Mouse (Mus musculus) midbrain, embryonic 12.5 days (tissue): ENCODE data around the gene Rpsa. TPM values are rescaled to one million over a fixed set of nuclear protein-coding genes. Genes with fewer than 3 reads are reported as not detected.
"Not testable (repeated sequence)": the region's sequence is repeated elsewhere in the genome, so short reads cannot be mapped to it uniquely, and the experiment has no call there.

Source experiments
- ATAC-seq: fragments of 200-750 bp; cut with Nextera tagmentation; 2 replicates; pipeline ENCODE4 v1.8.0; 2017; ENCODE audit warnings: low read depth, moderate TSS enrichment, moderate library complexity; ENCODE audit not compliant: low FRiP score
- H3K27ac ChIP-seq: fragments of 300-500 bp; sonication (generic); replicated peaks from 2 replicates; pipeline ENCODE4 v1.5.1; 2016; ENCODE audit warnings: mild to moderate bottlenecking
- H3K27me3 ChIP-seq: fragments of 300-500 bp; sonication (generic); 2 replicates; pipeline ENCODE4 v1.6.1; 2016; ENCODE audit warnings: mild to moderate bottlenecking
- H3K36me3 ChIP-seq: fragments of 300-500 bp; sonication (generic); 2 replicates; pipeline ENCODE4 v1.6.1; 2016
- H3K4me1 ChIP-seq: fragments of 300-500 bp; sonication (generic); 2 replicates; pipeline ENCODE4 v1.6.1; 2016
- H3K4me2 ChIP-seq: fragments of 300-500 bp; sonication (generic); replicated peaks from 2 replicates; pipeline ENCODE4 v1.6.1; 2016; ENCODE audit warnings: mild to moderate bottlenecking, moderate library complexity
- H3K4me3 ChIP-seq: fragments of 300-500 bp; sonication (generic); 2 replicates; pipeline ENCODE4 v1.5.1; 2016; ENCODE audit warnings: mild to moderate bottlenecking
- H3K9ac ChIP-seq: fragments of 300-500 bp; sonication (generic); replicated peaks from 2 replicates; pipeline ENCODE4 v1.6.1; 2016; ENCODE audit warnings: mild to moderate bottlenecking, moderate library complexity
- H3K9me3 ChIP-seq: fragments of 300-500 bp; sonication (generic); 2 replicates; pipeline ENCODE4 v1.6.1; 2016; ENCODE audit warnings: mild to moderate bottlenecking
- WGBS: fragments of 180-500 bp; shearing (Covaris S2); methylation state at CpG from one replicate; pipeline ENCODE4 v1.1.7; 2016; 5-methylcytosine and 5-hydroxymethylcytosine counted together
- polyA plus RNA-seq: library from polyadenylated mRNA; unstranded; fragments of >200 nt; fragmentation: Nextera tagmentation; extraction: Ambion mirVana; gene quantifications from 2 replicates; pipeline ENCODE4 v1.2.1, GENCODE M21; 2016

Rpsa gene
- polyA plus RNA-seq, 1 experiment from 2014 or later, result 1,005 TPM

DNA sequence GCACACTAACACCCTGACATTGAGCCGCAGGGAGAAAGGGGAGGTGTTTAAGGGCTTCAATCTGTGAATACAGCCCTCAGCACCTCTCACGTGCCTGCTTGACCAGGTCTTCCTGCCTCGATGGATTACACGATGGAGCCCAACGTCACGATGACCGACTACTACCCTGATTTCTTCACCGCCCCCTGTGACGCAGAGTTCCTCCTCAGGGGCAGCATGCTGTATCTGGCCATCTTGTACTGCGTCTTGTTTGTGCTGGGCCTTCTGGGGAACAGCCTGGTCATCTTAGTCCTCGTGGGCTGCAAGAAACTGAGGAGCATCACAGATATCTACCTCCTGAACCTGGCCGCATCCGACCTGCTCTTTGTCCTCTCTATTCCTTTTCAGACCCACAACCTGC is 33.8 kb upstream of the Rpsa start:
- Histone ChIP-seq H3K4me3 (no peak overlapping the region), H3K9ac (no peak overlapping the region), H3K9me3 (no peaks in the 10 kb centered on the region), H3K4me2 (no peak overlapping the region), H3K27me3 (no peaks in the 10 kb centered on the region), H3K27ac (no peak overlapping the region), H3K4me1 (no peaks in the 10 kb centered on the region), H3K36me3 (no peaks in the 10 kb centered on the region)
- no peak for ATAC-seq
- 93% methylated on average over 13 of the region's 13 CpGs for WGBS

DNA sequence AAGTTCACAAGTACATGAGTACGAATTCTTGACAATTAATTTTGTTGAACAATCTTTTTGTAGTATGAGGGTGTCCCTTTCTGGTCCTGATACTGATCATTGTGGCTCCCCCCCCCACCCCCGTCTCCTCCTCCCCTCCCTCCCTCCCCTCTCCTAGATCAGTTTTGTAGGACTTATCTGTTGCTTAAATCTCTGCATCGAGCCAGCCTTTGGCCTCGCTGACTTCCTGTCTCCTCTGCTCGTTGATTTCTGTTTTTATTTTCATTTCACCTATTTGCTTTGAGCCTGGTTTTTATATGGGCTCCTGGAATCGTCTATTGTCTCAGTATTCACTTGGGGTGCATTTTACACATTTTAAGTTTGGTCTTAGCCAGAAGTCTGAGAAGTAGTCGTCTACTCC is 31.6 kb upstream of the Rpsa start:
- ATAC-seq, result no peak

DNA sequence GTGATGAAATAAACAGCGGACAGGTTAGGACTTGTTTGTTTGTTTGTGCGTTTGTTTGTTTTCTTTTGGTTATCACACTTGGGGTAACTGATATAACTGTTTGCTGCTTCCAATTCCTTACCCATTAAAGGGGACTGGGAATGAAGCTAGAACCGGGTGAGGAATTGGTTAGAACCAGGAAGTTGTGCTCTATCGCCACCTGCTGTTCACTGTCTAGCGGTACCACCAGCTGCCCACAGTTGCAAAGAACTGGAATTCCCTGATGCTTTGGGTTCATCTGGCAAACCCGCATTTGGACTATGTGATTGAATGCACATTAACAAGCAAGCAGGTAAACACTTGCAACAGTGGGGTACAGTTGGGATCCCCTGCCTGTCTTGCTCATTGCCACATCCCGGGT is 28.8 kb upstream of the Rpsa start:
- no peak for ATAC-seq
- Histone ChIP-seq H3K36me3 (no peaks in the 10 kb centered on the region), H3K9me3 (peaks cover 12% of the 10 kb centered on the region; the same call in 1 of the 2 replicates), H3K4me3 (no peak overlapping the region), H3K9ac (no peak overlapping the region), H3K27ac (no peak overlapping the region), H3K4me2 (no peak overlapping the region), H3K4me1 (no peaks in the 10 kb centered on the region), H3K27me3 (no peaks in the 10 kb centered on the region)
- WGBS, result 17% methylated on average over 7 of the region's 7 CpGs

More for the DNA sequence above, 31.6 kb upstream of the Rpsa start:
- Histone ChIP-seq H3K4me1 (no peaks in the 10 kb centered on the region), H3K9me3 (no peaks in the 10 kb centered on the region), H3K27ac (no peak overlapping the region), H3K36me3 (no peaks in the 10 kb centered on the region), H3K9ac (no peak overlapping the region), H3K4me3 (no peak overlapping the region), H3K27me3 (no peaks in the 10 kb centered on the region), H3K4me2 (no peak overlapping the region)
- WGBS, result 83% methylated on average over 7 of the region's 7 CpGs

DNA sequence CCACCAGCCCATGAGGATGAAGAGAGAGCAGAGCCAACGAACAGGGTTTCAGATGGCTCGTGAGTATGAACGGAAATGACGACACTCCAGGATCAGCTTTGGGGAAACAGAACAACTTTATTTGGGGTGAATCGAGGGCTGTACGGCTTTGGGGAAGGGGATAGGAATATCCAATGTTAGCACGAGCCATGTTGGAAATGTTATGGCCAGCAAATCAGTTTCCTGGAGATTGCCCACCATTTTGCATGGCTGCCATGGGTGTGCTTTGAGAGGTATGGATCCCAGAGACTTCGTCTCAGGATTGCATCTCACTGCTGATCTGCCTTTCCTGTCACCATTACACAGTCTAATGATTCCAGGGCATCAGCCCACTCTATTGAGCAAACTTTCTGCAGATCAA is 28.2 kb upstream of the Rpsa start:
- no peak overlapping the region for H3K4me3 ChIP-seq
- H3K4me1 ChIP-seq, result no peaks in the 10 kb centered on the region
- H3K9ac ChIP-seq, result no peak overlapping the region
- H3K9me3 ChIP-seq, result peaks cover 12% of the 10 kb centered on the region
- 90% methylated on average over 8 of the region's 8 CpGs for WGBS
- H3K36me3 ChIP-seq, result no peaks in the 10 kb centered on the region
- no peak overlapping the region for H3K4me2 ChIP-seq
- H3K27ac ChIP-seq, result no peak overlapping the region
- H3K27me3 ChIP-seq, result no peaks in the 10 kb centered on the region
- no peak for ATAC-seq

DNA sequence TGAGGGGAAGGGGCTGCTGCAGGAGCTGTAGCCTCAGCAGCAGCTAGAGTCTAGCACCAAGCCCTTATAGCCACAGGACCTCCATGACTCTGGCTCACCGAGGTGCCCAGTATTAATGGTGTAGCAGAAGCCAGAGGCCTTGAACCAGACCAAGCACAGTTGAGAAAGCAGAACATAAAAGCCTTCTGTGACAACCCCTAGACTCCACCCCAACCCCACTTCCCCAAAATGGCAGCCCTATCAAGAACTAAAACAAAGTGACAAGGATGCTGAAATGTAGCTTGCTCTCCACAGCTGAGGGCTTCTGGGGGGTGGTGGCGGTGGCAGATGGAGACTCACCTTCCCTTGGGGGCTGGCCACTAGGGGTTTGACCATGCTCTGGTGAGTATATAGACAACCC is 26.3 kb upstream of the Rpsa start:
- Histone ChIP-seq H3K36me3 (no peaks in the 10 kb centered on the region), H3K4me2 (no peak overlapping the region), H3K27ac (no peak overlapping the region), H3K27me3 (no peaks in the 10 kb centered on the region), H3K4me3 (no peak overlapping the region), H3K9ac (no peak overlapping the region), H3K9me3 (peaks cover 12% of the 10 kb centered on the region), H3K4me1 (no peaks in the 10 kb centered on the region)
- no peak for ATAC-seq
- WGBS, result 96% methylated on average over 2 of the region's 2 CpGs

DNA sequence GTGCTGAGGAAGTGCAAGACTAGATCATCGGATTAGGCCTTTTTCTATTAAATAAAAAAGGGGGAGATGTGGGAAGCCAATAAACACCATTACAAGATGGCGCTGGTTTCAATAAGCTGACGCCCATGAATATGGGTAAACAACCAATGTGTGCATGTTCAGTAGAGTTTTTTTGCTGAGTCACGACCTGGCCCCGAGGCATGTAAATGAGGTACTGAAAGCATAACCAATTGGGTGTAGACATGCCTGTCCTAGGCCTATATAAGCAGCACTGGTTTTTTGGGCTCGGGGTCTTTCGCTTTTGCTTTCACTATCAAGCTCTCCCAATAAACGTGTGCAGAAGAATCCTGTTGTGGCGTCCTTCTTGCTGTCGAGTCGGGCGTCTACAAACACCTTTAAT is 18.5 kb upstream of the Rpsa start:
- not testable (repeated sequence) for H3K9ac ChIP-seq, H3K36me3 ChIP-seq, H3K9me3 ChIP-seq, H3K27ac ChIP-seq, H3K4me3 ChIP-seq, H3K4me1 ChIP-seq, ATAC-seq, H3K4me2 ChIP-seq, H3K27me3 ChIP-seq
- 93% methylated on average over 12 of the region's 12 CpGs for WGBS

DNA sequence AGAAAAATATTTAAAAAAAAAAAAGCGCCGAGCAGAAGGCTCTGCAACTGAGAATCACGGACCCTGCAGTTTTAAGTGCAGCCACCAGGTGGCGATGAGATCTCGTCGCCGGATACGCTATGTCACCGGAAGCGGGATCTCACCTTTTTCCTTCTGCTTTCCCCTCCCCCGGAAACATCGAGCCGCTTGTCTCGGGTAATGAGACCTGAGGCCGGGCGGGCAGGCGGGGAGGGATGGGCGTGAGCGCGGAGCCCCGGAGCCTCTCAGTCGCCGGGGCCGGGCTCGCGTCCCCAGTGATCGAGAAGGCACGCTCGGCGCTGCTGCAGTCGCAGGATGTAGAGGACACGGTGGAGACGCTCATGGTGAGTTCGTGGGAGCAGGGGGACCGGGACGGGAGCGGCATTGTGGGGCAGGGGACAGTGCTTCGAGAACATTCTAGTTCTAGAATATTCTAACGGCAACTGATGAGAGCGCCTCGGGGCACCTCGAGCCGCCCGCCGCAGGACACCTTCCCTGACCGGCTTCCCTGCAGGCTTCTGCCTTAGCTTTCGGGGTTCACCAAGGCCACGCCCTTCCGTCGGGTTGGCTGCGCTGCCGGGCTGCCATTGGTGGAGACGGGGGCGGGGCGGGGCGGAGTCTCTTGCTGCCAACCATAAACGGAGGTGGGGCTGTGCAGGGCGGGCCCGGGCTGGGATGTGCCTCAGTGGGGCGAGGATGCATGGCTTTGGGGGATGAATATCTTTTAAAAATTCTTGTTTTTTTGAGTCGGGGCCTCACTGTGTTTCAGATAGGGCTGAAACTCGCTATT is 17.1 kb upstream of the Rpsa start, which contains the start of gene Slc25a38:
Gene Slc25a38, plus strand, starts transcription at position 164 of the 808 bp plus-strand sequence.
- Histone ChIP-seq H3K4me1 (peaks cover 7% of the 10 kb centered on the region), H3K9me3 (no peaks in the 10 kb centered on the region), H3K27me3 (no peaks in the 10 kb centered on the region), H3K9ac (peak within 1 kb of the TSS; percentile 75), H3K4me3 (peak within 1 kb of the TSS; percentile 84), H3K27ac (peak within 1 kb of the TSS; percentile 92), H3K4me2 (peak within 1 kb of the TSS; percentile 58), H3K36me3 (no peaks in the 10 kb centered on the region)
- peak; percentile 97 for ATAC-seq
- 1% methylated on average over 62 of the region's 62 CpGs for WGBS

DNA sequence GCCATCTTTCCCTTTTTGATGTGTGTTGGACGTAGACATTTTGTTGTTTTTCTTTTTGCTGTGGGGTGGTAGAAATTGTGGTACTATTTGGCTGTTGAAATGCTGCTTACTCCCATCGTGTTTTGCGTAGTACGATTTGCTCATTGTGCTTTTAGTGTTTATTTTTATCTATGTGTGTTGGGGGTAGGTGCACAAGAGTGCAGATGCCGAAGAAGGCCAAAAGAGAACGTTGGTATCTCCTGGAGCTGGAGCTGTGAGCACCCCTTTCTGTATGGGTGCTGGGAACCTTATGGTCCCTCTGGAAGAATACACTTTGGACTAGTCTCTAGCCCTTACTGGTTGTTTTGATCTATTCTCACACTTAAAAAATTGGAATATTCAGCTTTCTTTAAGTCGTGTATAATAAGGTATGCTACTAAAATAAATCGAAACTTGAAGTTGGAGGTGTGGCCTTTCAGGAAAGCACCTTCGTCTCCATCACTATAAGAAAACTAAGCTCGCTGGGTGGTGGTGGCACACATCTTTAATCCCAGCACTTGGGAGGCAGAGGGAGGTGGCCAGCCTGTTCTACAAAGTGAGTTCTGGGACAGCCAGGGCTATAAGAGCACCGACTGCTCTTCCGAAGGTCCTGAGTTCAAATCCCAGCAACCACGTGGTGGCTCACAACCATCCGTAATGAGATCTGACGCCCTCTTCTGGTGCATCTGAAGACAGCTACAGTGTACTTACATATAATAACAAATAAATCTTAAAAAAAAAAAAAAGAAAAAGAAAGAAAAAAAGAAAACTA is 16.1 kb upstream of the Rpsa start:
- peak overlapping the region; percentile 58 for H3K4me2 ChIP-seq
- ATAC-seq, result no peak
- peak overlapping the region; percentile 84 for H3K4me3 ChIP-seq
- H3K36me3 ChIP-seq, result no peaks in the 10 kb centered on the region
- H3K27me3 ChIP-seq, result no peaks in the 10 kb centered on the region
- WGBS, result 84% methylated on average over 15 of the region's 15 CpGs
- H3K9ac ChIP-seq, result 0 out of 2 replicates have a peak overlapping the region, but pooled peaks have one; percentile 4
- peaks cover 7% of the 10 kb centered on the region for H3K4me1 ChIP-seq
- H3K27ac ChIP-seq, result peak overlapping the region; percentile 92
- no peaks in the 10 kb centered on the region for H3K9me3 ChIP-seq

DNA sequence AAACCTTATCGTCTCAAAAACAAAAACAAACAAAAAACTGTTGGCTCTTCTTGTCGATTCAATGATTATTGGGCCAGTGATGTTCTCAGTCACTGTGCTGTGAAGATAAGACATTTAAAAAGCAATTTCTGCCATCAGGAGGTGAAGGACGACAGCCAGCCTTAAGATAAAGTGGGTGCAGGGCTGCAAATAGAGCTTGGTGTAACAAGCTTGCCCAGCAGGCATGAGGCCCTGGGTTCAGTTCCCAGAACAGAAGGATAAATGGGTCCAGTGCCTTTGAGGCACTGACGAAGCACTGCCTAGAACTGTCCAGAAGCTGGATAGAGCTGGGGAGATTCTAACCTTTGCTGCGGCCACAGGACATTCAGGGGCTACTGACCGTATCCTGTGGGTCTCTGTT is 15.0 kb upstream of the Rpsa start:
- ATAC-seq, result no peak
- no peak overlapping the region for H3K4me3 ChIP-seq
- H3K4me2 ChIP-seq, result no peak overlapping the region
- H3K27ac ChIP-seq, result no peak overlapping the region
- WGBS, result 94% methylated on average over 6 of the region's 6 CpGs
- H3K36me3 ChIP-seq, result peaks cover 11% of the 10 kb centered on the region
- peaks cover 7% of the 10 kb centered on the region for H3K4me1 ChIP-seq
- no peak overlapping the region for H3K9ac ChIP-seq
- H3K27me3 ChIP-seq, result no peaks in the 10 kb centered on the region
- H3K9me3 ChIP-seq, result no peaks in the 10 kb centered on the region

DNA sequence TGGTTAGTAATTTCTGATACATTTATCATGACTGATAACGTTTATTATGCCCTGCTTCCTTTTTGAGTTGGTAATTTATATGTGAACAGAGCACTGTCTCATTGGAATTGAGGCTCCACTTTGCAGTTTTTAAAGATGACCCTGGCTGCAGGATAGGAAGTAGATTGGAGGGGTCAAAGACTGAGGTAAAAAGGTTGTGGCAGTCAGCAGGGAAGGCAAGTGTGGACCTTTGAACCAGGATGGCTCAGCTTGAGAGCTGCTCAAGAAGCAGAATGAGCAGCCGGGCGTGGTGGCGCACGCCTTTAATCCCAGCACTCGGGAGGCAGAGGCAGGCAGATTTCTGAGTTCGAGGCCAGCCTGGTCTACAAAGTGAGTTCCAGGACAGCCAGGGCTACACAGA is 14.0 kb upstream of the Rpsa start:
- WGBS, result 96% methylated on average over 7 of the region's 7 CpGs
- ATAC-seq, result no peak
- H3K4me2 ChIP-seq, result no peak overlapping the region

DNA sequence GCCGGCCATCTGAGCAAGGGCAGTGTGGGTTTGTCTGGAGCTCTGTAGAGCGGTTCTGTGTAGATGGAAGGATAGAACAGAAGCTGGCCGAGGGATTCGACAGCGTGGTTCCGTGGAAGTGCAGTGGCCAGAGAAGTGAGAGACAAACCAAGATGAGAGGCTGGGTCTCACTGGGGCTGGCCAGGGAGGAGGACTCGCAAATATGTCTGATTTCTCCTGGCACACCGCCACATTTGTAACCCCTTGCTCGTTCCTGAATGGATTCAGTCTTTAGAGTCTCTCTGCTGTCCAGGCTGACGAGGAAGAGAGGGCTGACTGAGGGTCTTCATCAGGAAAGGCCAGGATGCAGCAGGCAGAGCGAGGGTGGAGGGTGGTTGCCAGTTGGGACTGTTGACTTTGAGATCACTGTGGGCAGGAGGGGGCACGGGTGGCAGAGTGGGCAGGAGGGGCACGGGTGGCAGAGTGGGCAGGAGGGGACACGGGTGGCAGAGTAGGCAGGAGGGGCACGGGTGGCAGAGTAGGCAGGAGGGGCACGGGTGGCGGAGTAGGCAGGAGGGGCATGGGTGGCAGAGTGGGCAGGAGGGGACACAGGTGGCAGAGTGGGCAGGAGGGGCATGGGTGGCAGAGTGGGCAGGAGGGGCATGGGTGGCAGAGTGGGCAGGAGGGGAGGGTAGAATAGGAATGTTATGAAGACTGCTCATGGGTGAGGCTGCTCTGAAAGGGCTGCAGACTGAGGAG is 13.3 kb upstream of the Rpsa start:
- no peak for ATAC-seq
- H3K4me3 ChIP-seq, result no peak overlapping the region
- 94% methylated on average over 17 of the region's 17 CpGs for WGBS
- H3K36me3 ChIP-seq, result peaks cover 26% of the 10 kb centered on the region
- H3K27me3 ChIP-seq, result no peaks in the 10 kb centered on the region
- no peak overlapping the region for H3K9ac ChIP-seq
- no peaks in the 10 kb centered on the region for H3K9me3 ChIP-seq
- peaks cover 7% of the 10 kb centered on the region for H3K4me1 ChIP-seq
- no peak overlapping the region for H3K4me2 ChIP-seq
- no peak overlapping the region for H3K27ac ChIP-seq

More for the DNA sequence above, 14.0 kb upstream of the Rpsa start:
- H3K4me1 ChIP-seq, result peaks cover 7% of the 10 kb centered on the region
- H3K36me3 ChIP-seq, result peaks cover 21% of the 10 kb centered on the region
- H3K9me3 ChIP-seq, result no peaks in the 10 kb centered on the region
- no peak overlapping the region for H3K27ac ChIP-seq
- no peak overlapping the region for H3K9ac ChIP-seq
- H3K27me3 ChIP-seq, result no peaks in the 10 kb centered on the region
- H3K4me3 ChIP-seq, result no peak overlapping the region

DNA sequence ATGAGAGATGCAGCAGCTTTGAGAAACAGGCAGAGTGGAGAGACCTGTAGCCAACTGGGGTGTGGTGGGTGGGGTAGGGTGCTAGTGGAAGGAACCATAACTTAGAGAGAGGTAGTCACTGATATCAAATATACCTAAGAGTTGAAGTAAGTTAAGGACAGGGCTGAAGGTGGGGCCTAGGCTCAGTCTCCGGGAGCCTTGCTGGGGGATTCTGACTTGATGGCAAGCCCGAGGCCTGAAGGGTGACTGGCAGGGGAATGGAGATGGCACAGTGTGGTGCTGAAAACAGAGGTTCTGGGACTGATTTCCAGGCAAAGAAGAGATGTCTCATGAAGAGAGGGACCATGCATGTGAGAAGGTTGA is 12.7 kb upstream of the Rpsa start:
- Histone ChIP-seq H3K27ac (no peak overlapping the region), H3K4me2 (no peak overlapping the region), H3K9me3 (no peaks in the 10 kb centered on the region), H3K4me3 (no peak overlapping the region), H3K27me3 (no peaks in the 10 kb centered on the region), H3K9ac (no peak overlapping the region), H3K4me1 (peaks cover 7% of the 10 kb centered on the region), H3K36me3 (peaks cover 30% of the 10 kb centered on the region)
- 95% methylated on average over 2 of the region's 2 CpGs for WGBS
- ATAC-seq, result no peak
